26 mouse cellular contexts compared by ENCODE assay signal in the genomic region with DNA sequence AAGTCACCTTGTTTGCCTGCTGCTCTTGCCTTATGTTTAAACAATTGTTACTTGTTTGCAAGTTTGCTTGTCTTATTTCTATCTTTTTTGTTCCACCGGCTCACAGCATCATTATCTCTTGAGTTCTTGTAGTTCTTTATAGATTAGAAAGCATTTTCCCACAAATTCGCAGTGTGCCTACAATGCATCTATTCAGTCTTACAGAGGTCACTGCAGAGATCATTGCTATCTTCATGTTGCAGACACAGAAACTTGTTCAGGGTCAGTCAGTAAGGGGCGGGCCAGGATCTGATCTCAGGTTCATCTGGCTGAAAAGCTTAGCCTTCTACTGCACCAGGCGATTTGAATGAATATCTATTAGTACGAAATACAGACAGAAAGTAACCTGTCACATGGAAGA. TPM values are rescaled to one million over a fixed set of nuclear protein-coding genes. Genes with fewer than 3 reads are reported as not detected.
A peak's percentile ranks its signal among the peaks of the same experiment; 100 is the strongest.
DNase-seq lines count a peak whose midpoint lies in the region; ATAC-seq and TF ChIP-seq lines count a peak whose summit lies in the region.
"Had no signal": no experiment of that assay in that cellular context is flagged by ENCODE, and none has a peak within 500 bp of the region (broad histone marks: within the 10 kb centered on the region; RNA-seq: fewer than 3 reads in every experiment).

No protein-coding gene starts in this region.

- intact Hi-C loops in heart, postnatal 10 days (cut with DNase I) = no loop called here
- intact Hi-C loops in left cerebral cortex, adult 2 months (cut with DNase I) = no loop called here

- H3K9ac ChIP-seq in liver, embryonic 13.5 days = no peak overlapping the region
- H3K9ac ChIP-seq: forebrain, postnatal 0 days; kidney, embryonic 15.5 days; stomach, embryonic 15.5 days had no signal

- 60% methylated on average over 5 of the region's 5 CpGs for WGBS in heart, embryonic 10.5 days
- WGBS in liver, embryonic 13.5 days (ENCODE audit: insufficient replicate concordance) = 15% methylated on average over 5 of the region's 5 CpGs

- H3K4me3 ChIP-seq in heart, embryonic 10.5 days = no peak overlapping the region
- no peak overlapping the region for H3K4me3 ChIP-seq in liver, embryonic 13.5 days (replicated peaks)
- H3K4me3 ChIP-seq in left cerebral cortex, adult 2 months = no peak overlapping the region
- H3K4me3 ChIP-seq: embryonic facial prominence, embryonic 10.5 days; hindbrain, embryonic 10.5 days; kidney, embryonic 15.5 days; limb, embryonic 10.5 days; stomach, embryonic 15.5 days had no signal

- peak; percentile 81 for DNase-seq in heart, embryonic 10.5 days (ENCODE audit: low spot score)
- no peak for DNase-seq in heart, postnatal 10 days
- peak; percentile 46 for DNase-seq in c-Kit-positive CD71-positive TER-119-positive erythroid progenitor cells, embryonic 14.5 days (ENCODE audit: low spot score)
- peak; percentile 57 for DNase-seq in liver, embryonic 13.5 days
- DNase-seq in thymus, postnatal 0 days (ENCODE audit: low spot score) = no peak
- DNase-seq in left cerebral cortex, adult 2 months (ENCODE audit: extremely low spot score in 1 of 2, low spot score in 2 of 2) = no peak
- no peak for DNase-seq in thymus, postnatal 25 days
- DNase-seq: adrenal gland, postnatal 25 days; cerebellum, adult 11-12 months; cerebellum, postnatal 10 days; forebrain, postnatal 0 days; gastrocnemius, postnatal 25 days; layer of hippocampus, adult 9-11 months; thymus, adult 2 months had no signal

- TF ChIP-seq CTCF in left cerebral cortex, adult 2 months (IDR thresholded peaks at IDR 0.05) = no peak

- H3K4me1 ChIP-seq in heart, embryonic 10.5 days = no peaks in the 10 kb centered on the region
- H3K4me1 ChIP-seq in liver, embryonic 13.5 days (replicated peaks) = peaks cover 60% of the 10 kb centered on the region
- H3K4me1 ChIP-seq: kidney, embryonic 15.5 days; limb, embryonic 10.5 days had no signal

- H3K27me3 ChIP-seq in heart, embryonic 10.5 days (ENCODE audit: insufficient read depth, poor library complexity, severe bottlenecking) = no peaks in the 10 kb centered on the region
- H3K27me3 ChIP-seq in liver, embryonic 13.5 days = no peaks in the 10 kb centered on the region
- H3K27me3 ChIP-seq: kidney, embryonic 15.5 days; stomach, embryonic 15.5 days had no signal

- no peak overlapping the region for H3K27ac ChIP-seq in heart, embryonic 10.5 days
- H3K27ac ChIP-seq in liver, embryonic 13.5 days = peak overlapping the region; percentile 73; the same call in 1 of the 2 replicates
- H3K27ac ChIP-seq in left cerebral cortex, adult 2 months = no peak overlapping the region
- H3K27ac ChIP-seq: embryonic facial prominence, embryonic 10.5 days; hindbrain, embryonic 10.5 days; hindbrain, postnatal 0 days; limb, embryonic 10.5 days; stomach, embryonic 15.5 days had no signal

- H3K4me2 ChIP-seq in liver, embryonic 13.5 days = peak overlapping the region; percentile 34
- H3K4me2 ChIP-seq: midbrain, embryonic 11.5 days had no signal

- H3K36me3 ChIP-seq in heart, embryonic 10.5 days = no peaks in the 10 kb centered on the region
- H3K36me3 ChIP-seq in liver, embryonic 13.5 days = no peaks in the 10 kb centered on the region
- H3K36me3 ChIP-seq: embryonic facial prominence, embryonic 10.5 days; hindbrain, embryonic 10.5 days; kidney, embryonic 15.5 days; limb, embryonic 10.5 days; stomach, embryonic 15.5 days had no signal

- peak; percentile 81 for ATAC-seq in liver, embryonic 13.5 days (ENCODE audit: low read depth)
- ATAC-seq in megakaryocyte progenitor cell, adult 5-6 weeks (replicated peaks; ENCODE audit: poor library complexity) = peak; percentile 42
- ATAC-seq: forebrain, postnatal 0 days; hindbrain, postnatal 0 days; intestine, postnatal 0 days had no signal

- H3K9me3 ChIP-seq in heart, embryonic 10.5 days = peaks cover 4% of the 10 kb centered on the region; the same call in 1 of the 2 replicates
- H3K9me3 ChIP-seq in liver, embryonic 13.5 days (replicated peaks) = no peaks in the 10 kb centered on the region
- H3K9me3 ChIP-seq: hindbrain, embryonic 10.5 days; kidney, embryonic 15.5 days; limb, embryonic 10.5 days; stomach, embryonic 15.5 days had no signal

RNA-seq across cellular contexts. Expression of gene Calr4, which starts 20.2 kb away (rescaled TPM):
- polyA plus RNA-seq in heart, embryonic 10.5 days (2016; fragmentation: Nextera tagmentation; extraction: Ambion mirVana) = 0.11 and 0.15 TPM in 2 replicates
- total RNA-seq in heart, postnatal 10 days (2021) = under 1 TPM in 1 of 2 experiments, not detected in 1; 0.22 TPM
- polyA plus RNA-seq in liver, embryonic 13.5 days (2015; fragmentation: Nextera tagmentation; extraction: Ambion mirVana) = not detected in 2 replicates
- total RNA-seq in megakaryocyte progenitor cell, adult 5-6 weeks (2015) = 0.20 TPM in 1 of 2 replicates, not detected in the other
- total RNA-seq in megakaryocyte progenitor cell, adult 5-6 weeks (2017) = not detected in 2 replicates
- polyA plus RNA-seq in thymus, postnatal 0 days (2015; fragmentation: Nextera tagmentation; extraction: Ambion mirVana) = 0.09 and 0.13 TPM in 2 replicates
- total RNA-seq in left cerebral cortex, adult 2 months (2021) = under 1 TPM; 0.25 to 0.56 TPM
- total RNA-seq: liver, adult 2 months had no signal
- polyA plus RNA-seq: heart, postnatal 0 days; hindbrain, embryonic 10.5 days; large intestine, adult 2 months; limb, embryonic 10.5 days; liver, adult 2 months; thymus, adult 2 months had no signal

RNA-seq across cellular contexts. Expression of gene Eps15, which starts 25.6 kb away (rescaled TPM):
- 32.6 and 37.3 TPM in 2 replicates for polyA plus RNA-seq in heart, embryonic 10.5 days (2016; fragmentation: Nextera tagmentation; extraction: Ambion mirVana)
- 10 to 100 TPM; 51.5 to 54.9 TPM for total RNA-seq in heart, postnatal 10 days (2021)
- 36.2 and 50.2 TPM in 2 replicates for polyA plus RNA-seq in liver, embryonic 13.5 days (2015; fragmentation: Nextera tagmentation; extraction: Ambion mirVana)
- 57.6 and 60.4 TPM in 2 replicates for total RNA-seq in megakaryocyte progenitor cell, adult 5-6 weeks (2015)
- 36.5 and 43.3 TPM in 2 replicates for total RNA-seq in megakaryocyte progenitor cell, adult 5-6 weeks (2017)
- polyA plus RNA-seq in thymus, postnatal 0 days (2015; fragmentation: Nextera tagmentation; extraction: Ambion mirVana) = 49.2 and 53.7 TPM in 2 replicates
- total RNA-seq in left cerebral cortex, adult 2 months (2021) = 100 to 1,000 TPM; 180 to 186 TPM

RNA-seq across cellular contexts. Expression of gene Osbpl9, which starts 52.4 kb away (rescaled TPM):
- polyA plus RNA-seq in heart, embryonic 10.5 days (2016; fragmentation: Nextera tagmentation; extraction: Ambion mirVana) = 41.1 and 43.5 TPM in 2 replicates
- total RNA-seq in heart, postnatal 10 days (2021) = 10 to 100 TPM; 86.2 to 92.2 TPM
- polyA plus RNA-seq in liver, embryonic 13.5 days (2015; fragmentation: Nextera tagmentation; extraction: Ambion mirVana) = 28.1 and 33.8 TPM in 2 replicates
- total RNA-seq in megakaryocyte progenitor cell, adult 5-6 weeks (2015) = 77.4 and 99.6 TPM in 2 replicates
- 61.7 and 64.3 TPM in 2 replicates for total RNA-seq in megakaryocyte progenitor cell, adult 5-6 weeks (2017)
- polyA plus RNA-seq in thymus, postnatal 0 days (2015; fragmentation: Nextera tagmentation; extraction: Ambion mirVana) = 64.4 and 65.7 TPM in 2 replicates
- total RNA-seq in left cerebral cortex, adult 2 months (2021) = 10 to 100 TPM; 56.5 to 58.3 TPM

Comparison
In these comparisons a context has a peak if more than half of its experiments do, and no peak if none do; other contexts are left out.
1. DNase-seq: peak in heart, embryonic 10.5 days (single experiment), c-Kit-positive CD71-positive TER-119-positive erythroid progenitor cells, embryonic 14.5 days (single experiment) and liver, embryonic 13.5 days (single experiment); none in heart, postnatal 10 days (0 of 2), thymus, postnatal 0 days (single experiment), left cerebral cortex, adult 2 months (0 of 2) and thymus, postnatal 25 days (single experiment).